Mouse (Mus musculus): Measurements from ENCODE around the gene Stradb.

DNA sequence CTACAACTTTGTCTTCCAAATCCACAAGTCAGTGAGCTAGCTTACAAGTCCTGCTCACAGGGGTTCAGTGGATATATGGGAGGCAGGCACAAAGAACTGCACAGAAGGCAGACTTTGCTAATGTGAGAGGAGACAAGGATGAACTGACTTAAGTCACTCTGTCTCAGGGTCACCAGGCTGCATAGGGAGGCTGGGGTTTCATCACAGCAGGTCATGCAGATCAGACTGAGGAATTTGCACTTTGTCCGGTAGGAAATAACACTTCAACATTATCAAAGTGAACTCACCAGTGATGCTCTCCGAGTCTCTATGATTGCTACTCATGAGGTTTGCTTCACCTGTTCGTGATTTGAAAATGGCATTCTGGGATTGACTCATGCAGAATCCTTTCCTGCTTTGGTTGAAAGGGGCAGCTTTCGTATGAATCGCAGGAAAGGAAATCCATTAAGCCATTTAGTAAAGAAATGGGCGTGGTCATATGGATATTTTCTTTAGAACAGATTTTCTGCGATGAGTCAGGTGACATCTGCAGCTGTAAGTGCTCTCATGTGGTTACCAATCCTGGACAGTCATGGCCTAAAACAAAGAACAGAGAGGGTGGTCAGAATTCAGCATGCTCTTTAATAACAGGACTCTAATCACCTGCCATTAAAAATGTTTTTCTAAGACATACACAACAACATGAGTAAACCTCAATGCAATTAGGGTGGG lies 27.2 kb upstream of the Stradb start:
- no peak for TF ChIP-seq CTCF (IDR thresholded peaks at IDR 0.05; ENCODE audit: extremely low read depth, insufficient read length, insufficient replicate concordance, low read depth, low read length)
- no peak for TF ChIP-seq POLR2A (IDR thresholded peaks at IDR 0.05; ENCODE audit: low read depth, low read length)
